Mouse (Mus musculus) left cerebral cortex, postnatal 14 days (tissue): ENCODE data around the gene Dlk1. TPM values are rescaled to one million over a fixed set of nuclear protein-coding genes. Genes with fewer than 3 reads are reported as not detected.

Source experiments
- DNase-seq, 2 experiments: peaks; one replicate each; pipeline ENCODE4 v3.0.0; 2021 to 2022; ENCODE audit warnings: low spot score in 2 of 2, mixed read lengths in 1 of 2
- intact Hi-C: fragments of 180-260 bp; cut with DNase I; formaldehyde crosslinking; loops from one replicate; pipeline ENCODE4 v1.15.1; 2025
- long read RNA-seq, 2 experiments: library from polyadenylated mRNA; stranded (forward); transcript quantifications; one replicate each; pipeline ENCODE4 v2.0.0; 2021
- total RNA-seq, 2 experiments: library from RNA; stranded (reverse); gene quantifications; 2 replicates each; pipeline ENCODE4 v1.2.3; 2021

Dlk1 gene
- total RNA-seq, result 1 to 10 TPM; 1.2 to 5.0 TPM
- long read RNA-seq, experiment 1, result 0 reads
- long read RNA-seq, experiment 2, result 0 reads

DNA sequence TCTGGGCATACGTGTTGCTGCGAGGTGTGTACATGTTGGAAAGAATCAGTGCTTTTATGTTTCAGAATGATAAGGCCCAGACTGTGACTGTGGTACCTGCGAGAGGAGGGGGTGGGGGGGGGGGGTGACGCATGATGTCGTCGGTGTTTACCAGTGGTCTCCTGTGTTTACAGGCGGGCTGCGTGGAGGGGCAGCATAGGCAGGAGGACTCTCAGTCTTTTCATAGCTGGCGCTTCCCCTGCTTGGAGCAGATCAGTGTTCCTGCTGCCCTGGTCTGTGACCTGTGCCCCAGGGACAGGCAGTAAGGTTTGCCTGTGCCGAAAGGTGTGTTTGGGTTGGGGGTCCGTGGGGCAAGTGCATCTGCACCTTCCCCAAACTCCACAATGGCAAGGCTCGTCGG is at the start of gene Dlk1:
TSS of gene Dlk1 (plus strand) at position 232 of the 400 bp plus-strand sequence.
- intact Hi-C loops, result no loop called here

DNA sequence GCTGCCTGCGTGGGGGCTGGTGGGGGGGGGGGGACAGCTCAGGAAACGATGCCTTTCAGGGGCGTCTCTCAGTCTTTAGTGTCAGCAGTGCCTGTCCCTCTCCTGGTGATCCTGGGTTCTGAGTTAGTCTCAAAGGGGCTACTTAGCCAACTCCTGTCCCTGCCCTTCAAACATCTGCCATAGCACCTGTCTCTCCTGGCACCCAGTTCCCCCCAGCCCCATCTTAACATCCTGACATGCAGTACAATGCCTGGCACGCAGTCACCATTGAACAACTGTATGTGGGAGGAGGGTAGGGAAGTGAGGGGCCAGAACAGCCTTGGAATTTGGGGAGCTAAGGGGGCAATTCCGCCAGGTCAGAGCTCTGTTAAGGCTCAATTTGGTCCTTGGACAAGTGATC is 49.7 kb upstream of the Dlk1 start:
- intact Hi-C loops, result no loop called here
- DNase-seq, result no peak

More for the DNA sequence above, at the start of gene Dlk1:
- DNase-seq, result no peak

DNA sequence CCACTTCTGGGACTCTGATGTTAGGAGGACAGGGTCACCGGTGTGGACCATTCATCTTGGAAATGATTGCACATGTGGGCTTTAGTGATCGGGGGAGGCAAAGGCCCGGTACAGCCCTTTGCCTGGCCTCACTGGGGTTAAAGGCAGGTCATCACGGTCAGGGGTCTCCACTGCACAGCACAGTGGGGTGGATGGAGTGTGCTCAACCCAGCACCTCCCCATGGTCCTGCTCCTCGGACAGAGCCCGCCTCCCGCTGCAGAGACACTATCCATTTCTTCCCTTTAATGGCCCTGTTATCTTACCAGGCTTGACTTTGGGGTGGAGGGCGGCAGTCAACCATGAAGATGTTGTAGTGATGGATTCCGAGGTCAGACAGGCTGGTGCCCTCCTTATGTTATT is 48.9 kb upstream of the Dlk1 start:
- intact Hi-C loops, result no loop called here
- DNase-seq, result no peak

DNA sequence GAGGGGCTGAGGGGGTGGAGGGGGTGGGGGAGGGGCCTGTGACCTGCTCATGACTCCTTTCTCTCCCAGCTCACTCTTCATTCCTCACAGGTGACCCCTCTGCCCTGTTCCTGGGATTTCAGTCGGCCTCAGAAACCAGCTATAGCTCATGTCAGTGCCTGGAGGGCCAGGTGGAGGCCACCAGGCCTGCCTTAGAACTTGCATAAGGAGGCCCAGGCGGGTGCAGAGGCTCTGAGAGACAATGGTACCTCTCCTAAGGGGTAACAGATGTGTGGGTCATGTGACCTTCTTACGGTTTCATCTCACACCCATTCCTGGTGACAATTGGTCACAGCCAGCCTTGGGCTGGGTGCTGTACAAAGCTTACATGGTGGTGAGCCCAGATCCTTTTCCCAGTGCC is 46.6 kb upstream of the Dlk1 start:
- intact Hi-C loops, result no loop called here
- DNase-seq, result no peak

DNA sequence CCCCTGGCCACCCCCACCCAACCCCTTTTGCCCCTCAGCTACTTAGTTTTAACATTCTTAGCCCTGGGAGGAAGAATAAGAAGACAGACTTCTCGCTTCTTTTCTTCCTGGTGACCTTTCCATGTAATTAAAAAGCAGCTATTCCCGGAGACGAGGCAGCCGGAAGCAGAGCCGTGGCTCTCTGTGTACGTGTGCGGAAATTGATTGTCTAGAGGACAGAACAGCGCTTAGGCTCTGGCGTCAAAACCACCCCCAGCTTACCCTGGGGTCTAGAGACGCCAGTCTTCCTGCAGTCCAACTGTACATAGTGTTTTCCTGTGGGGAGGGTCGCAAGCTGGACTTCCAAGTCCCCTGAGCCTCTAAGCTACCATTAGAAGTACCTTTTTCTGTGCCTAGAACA is 41.9 kb upstream of the Dlk1 start:
- DNase-seq, result no peak
- intact Hi-C loops, result no loop called here

DNA sequence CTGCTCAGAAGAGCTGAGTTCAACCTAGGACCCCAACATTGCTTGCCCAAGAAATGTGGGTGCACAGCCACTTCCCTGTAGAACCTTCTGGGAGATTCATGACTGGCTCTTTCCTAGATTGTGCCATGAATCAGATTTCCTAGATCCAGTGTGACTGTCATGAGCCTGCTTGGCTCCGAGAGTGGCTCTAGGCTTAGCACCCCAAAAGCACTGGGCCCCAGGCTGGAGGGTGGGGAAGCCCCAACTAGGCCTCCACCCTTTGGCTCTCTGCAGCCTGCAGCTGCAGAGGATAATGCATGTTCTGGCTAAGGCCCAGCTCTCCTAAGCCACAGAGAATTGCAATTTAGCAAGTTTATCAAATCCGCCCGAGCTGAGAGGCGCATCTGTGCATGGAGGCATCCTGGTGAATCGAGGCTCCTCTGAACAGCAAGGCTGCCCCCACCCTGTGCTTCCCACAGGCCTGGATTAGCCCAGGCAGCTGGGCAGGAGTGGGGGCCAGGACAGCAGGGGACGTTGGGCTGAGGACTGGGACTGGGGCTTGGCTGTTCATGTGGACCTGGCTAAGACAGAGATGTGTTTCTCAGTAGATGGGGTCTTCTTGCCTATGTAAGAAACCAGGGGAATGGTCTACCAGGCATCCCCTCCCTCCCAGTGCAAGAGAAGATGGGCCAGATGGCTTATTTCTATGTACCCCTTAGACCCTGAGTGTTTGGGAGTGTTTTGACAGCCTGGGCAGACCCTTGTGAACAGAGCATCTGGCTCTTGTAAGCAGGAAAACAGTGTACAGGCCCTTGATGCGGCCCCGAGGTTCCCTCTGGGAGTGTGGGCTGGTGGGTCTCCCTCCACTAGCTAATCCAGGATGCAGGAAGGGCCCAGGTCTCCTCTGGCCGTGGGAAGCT is 41.2 kb upstream of the Dlk1 start:
- DNase-seq, result no peak
- intact Hi-C loops, result no loop called here

DNA sequence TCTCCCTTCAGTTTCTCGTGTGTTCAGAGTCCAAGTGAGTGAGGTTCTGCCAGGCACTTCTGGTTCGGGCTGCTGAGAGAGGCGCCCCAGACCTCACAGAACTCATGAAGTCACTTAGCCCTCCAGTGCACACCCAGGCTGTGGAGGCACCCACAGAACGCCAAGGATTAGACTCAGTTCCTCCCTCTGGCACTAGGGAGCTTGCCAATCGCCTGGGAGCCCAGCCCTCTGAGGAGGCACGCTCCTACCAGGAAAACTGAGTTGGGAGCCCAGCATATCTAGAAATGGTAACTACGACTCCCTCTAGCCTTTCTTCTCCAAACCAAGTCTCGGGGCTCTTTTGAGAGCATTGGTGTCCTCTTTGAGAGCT is 40.6 kb upstream of the Dlk1 start:
- intact Hi-C loops, result no loop called here
- DNase-seq, result no peak

DNA sequence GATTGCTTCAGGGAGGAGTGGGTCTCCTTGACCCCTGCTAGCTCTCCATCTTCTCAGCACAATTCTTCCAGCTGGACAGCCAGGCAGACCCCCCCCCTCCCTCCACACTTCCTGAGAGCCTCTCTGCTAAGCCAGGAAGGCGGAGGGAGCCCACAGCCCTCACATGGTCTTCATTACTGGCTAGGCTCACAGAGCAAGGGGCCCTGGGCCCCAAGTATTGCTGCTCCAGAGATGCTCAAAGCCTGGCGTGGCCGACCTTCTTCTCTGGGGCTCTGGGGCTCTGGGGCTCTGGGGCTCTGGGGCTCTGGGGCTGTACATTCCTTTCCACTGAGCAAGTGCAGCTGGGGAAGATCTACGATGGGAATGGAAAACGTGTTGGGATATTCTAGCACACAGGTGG is 39.9 kb upstream of the Dlk1 start:
- no peak for DNase-seq
- intact Hi-C loops, result no loop called here

DNA sequence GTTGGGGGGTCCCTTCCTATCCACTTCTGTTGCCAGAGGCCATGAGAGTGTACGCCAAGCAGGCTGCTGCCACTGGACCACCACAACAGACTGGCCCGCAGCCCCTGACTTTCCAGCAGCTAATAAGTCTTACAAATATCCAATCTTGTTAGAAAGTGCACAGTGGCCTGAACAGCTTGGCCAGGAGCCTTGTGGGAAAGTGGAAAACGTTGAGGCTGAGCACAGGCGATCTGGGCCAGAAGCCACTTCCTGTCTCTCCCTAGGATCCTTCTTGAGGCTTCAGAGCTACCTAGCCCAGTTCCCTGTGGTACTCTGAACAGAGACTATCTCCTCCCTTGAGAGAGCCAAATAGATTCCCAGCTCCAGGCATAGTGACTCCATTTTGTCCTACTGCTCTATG is 39.3 kb upstream of the Dlk1 start:
- no peak for DNase-seq
- intact Hi-C loops, result no loop called here

DNA sequence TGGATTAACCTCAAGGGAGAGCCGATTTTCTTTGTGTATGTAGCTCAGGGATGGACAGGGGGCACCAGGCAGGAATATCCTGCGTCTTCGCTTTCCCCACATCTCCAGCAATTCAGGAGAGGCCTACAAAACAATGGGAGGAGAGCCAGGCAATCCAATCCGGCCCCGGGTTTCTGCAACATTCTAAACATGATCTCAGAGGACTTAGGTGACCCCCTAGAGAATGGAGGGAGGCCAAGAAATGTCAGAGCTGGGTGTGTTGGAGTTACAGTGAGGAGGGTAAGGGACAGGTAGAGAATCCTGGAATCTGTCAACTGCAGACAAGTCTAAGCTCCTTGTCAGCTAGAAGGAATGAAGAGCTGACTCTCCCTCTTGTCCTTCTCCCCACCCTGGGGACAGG is 35.9 kb upstream of the Dlk1 start:
- no peak for DNase-seq

DNA sequence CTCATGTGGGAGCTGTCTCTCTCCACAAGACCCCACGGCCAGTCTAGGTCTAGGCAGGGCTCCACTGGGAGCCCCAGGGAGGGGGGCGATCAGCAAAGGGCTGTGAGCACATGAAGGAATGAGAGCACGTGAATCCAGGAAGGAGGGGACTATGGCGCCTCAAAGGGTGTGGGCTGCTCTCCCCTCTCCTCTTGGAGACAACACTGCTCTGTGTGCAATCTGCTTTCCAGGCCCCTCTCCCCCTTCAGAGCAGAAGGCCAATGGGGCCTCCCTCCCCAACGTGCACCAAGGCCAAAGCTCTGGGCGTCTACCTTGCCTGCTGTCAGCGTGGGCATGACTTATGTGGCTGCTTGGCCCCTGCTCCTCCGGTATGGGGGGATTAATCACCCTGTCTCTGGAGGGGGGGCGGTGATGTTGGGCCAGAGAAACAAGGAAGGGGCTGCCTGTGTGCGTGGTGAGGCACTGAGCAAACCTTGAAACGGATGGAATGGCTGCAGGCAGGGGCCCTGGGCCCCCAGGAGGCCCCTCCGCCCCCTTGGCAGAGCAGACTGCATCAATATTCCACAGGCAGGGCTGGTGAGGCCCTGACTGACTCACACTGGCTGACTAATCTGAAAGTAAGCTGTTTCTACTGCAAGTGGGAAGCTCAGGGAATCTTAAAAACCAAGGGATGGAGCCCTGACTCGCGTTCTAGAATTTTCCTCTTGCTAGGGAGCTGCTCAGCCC is 35.0 kb upstream of the Dlk1 start:
- peak in 1 of 2 experiments; percentile 58 for DNase-seq

More for the DNA sequence above, 35.9 kb upstream of the Dlk1 start:
- intact Hi-C loops, result no loop called here

DNA sequence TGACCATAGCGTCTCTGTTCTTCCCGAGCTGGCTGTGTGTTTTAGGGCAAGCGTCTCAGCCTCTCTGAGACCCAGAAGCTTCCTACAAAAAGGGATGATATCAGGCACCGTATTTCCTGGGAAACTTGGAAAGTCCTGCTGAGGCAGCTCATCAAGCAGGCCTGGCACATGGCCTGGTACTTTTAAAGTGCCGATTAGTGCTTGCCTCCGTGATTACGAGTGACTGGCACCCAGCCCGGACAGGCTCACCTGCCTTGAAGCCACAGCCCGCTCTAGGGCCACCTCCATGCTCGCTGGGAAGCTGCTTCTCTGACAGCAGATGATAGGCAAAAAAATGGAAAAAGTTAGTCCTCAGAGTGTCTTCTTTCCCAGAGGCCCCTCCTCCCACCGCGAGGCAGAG is 32.6 kb upstream of the Dlk1 start:
- no peak for DNase-seq
- intact Hi-C loops, result no loop called here

More for the DNA sequence above, 35.0 kb upstream of the Dlk1 start:
- intact Hi-C loops, result no loop called here

DNA sequence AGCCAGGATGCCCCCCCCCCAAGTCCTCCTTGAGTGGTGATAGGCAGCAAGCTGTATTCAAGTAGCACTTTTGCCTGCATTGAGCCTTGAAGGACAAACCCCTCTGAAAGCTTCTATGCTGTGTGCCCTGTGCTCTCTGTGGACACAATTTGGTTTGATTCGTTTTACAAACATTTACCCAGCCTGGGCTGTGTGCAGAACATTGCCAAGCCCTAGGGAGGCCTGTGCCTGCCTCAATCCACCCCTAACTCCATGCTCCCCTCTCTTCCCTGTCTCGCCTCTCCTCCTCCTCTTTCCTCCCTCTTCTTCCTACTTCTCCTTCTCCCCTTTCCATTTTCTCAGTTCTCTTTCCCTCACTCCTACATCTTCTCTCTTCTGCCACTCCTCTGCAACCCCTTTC is 29.5 kb upstream of the Dlk1 start:
- no peak for DNase-seq
- intact Hi-C loops, result no loop called here

DNA sequence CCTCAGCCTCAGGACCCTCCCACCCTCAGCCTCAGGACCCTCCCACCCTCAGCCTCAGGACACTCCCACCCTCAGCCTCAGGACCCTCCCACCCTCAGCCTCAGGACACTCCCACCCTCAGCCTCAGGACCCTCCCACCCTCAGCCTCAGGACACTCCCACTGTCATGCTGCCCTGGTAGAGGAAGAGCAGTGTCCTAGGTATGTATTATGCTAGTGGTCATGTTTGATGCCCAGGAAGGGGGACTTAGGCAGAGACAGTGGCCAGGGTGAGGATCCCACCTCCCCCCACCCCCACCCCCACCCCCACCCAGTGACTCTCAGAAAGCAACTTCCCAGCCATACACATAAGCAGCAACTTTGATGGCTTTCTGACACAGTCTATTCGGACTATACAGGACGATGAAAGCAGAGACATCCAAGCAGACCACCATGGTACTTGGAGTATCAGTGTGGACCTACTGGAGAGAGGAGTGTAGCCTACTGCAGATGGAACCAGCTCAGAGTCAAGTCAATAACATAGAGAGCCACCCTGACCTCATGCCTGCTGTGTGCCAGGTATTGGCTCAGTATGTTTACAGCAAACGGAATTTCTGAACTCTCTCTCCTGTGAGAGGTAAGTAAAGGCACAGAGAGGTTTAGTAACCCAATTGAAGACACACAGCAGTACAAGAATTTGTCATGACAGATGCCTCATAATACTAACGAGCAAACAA is 28.8 kb upstream of the Dlk1 start:
- intact Hi-C loops, result no loop called here
- DNase-seq, result no peak

DNA sequence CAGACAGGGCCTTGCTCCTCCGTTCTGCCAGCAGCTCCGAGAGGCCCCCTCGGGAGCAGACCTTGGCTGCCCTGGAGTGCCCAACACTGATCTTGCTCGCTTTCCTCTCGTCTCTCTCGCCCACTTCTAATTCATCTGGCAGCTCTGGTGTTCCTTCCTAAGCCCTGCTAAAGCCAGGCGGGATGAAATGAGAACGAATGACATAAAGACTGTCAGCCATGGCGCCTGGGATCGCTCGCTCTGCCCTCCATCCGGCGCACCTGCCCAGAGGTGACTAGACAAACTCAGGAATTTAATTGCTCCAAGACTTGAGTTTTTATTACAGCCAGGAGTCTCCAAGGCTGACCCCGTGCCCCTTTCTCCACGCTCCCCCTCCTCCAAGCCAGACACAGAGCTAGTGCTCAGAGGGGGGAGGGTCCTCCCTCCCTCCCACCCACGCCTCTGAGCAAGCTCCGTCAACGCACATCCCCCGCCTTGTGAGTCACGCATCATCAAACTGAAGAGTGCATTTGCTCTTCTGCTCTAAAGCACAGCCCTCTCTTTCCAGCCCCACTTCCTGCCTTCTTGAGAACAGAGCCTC is 27.8 kb upstream of the Dlk1 start:
- intact Hi-C loops, result no loop called here
- DNase-seq, result peak; percentile 47 to 48

DNA sequence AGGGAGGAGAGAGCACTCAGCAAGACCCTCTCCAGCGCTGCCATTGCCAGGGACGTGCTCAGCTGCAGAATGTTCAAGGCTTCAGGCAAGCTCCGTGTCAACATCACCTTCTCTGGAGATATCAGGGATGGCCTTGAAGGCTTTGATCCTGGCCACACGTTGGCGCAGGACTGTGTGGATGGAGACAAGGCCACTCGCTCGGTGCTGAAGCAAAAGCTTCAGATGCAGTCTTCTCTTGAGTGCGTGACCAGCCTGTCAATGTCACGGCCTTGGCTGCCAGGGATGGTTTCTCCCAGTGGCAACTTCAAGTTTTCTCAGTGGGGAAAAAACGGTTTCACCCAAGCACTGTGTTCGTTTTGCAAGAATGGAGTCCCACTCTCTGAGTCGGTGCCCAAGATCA is 26.6 kb upstream of the Dlk1 start:
- intact Hi-C loops, result no loop called here
- DNase-seq, result no peak

DNA sequence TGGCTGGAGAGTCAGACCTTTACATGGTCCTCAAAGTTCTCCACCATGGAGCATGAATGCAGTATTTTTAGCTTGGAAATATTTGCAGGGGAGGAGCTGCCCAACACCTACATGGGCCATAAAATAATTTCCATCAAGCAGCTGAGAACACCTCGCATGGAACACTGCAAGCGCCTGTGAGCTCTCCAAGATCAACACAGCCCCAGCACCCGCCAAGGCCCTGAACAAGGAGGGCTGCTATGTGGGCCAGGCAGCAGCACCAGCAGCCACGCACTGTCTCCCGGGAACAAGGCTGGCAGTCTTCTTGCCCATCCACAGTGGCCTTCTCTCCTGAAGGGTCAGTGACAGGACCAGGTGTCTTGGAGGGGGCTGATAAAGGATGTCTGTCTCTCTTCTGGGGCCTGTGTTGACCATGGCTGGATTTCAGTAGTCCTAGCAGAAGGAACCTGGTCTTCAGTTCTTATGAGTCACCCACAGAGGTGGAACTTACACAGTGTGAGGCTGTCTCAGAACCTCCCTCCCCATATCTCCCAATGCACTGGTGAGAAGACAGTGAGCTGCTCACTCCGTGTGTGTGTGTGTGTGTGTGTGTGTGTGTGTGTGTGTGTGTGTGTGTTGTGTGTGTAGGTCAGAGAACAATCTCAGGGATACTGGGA is 20.0 kb upstream of the Dlk1 start:
- DNase-seq, result no peak
- intact Hi-C loops, result no loop called here

DNA sequence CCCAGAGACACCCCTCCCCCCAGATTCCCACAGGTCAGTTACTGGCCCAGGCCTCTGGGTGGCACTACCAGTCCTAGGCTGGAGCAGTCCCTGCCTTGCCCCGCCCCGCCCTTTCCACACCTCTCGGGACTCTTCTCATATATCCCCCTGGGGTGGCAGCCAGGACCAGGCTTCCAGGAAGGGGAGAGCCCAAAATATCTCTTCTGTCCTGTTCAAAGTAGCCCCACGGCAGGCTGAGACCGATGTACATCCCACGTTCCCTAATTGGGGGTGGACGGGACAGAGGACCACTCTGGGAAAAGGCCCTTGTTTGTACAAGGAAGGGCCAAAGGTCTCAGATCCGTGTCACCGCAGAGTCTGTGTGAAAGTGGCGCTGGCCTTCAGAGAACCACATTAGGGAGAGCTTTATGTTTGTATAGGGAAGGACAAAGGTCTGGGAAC is 16.2 kb upstream of the Dlk1 start:
- intact Hi-C loops, result loop anchor here (5.0 kb wide), 2 partner anchors 106 to 316 kb away; no protein-coding TSS in a partner anchor
- no peak for DNase-seq

DNA sequence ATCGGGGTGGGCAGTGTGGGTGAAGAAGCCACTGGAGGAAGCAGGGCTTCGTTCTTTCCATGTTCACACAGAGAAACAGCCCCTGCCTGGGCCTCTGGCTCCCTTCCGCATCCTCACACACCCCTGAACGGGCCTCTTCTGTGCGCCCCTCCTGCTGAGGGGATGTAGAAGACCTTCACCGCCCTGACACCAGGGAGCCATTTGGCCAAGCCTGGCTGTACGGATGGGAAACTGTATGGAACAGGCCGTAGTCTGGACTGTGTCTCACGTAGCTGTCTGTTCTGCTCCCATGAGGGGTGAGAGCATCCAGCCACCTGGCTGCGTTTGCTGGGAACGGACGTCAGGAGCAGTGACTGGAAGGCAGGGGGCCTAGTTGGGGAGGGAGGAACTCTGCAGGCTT is 15.8 kb upstream of the Dlk1 start:
- no peak for DNase-seq
- intact Hi-C loops, result loop anchor here (5.0 kb wide), 2 partner anchors 105 to 315 kb away; no protein-coding TSS in a partner anchor
